ENCODE assay signal across 8 mouse cellular contexts in genomic region chr5:108366328-108366983, GRCm38 (mm10). TPM values are rescaled to one million over a fixed set of nuclear protein-coding genes. Genes with fewer than 3 reads are reported as not detected.
DNase-seq lines count a peak whose midpoint lies in the region; ATAC-seq and TF ChIP-seq lines count a peak whose summit lies in the region.

No protein-coding gene starts in this region.

- H3K27me3 ChIP-seq in kidney, embryonic 14.5 days (ENCODE audit: control insufficient read depth, insufficient read depth, low read length), result peaks cover 87% of the 10 kb centered on the region
- H3K27me3 ChIP-seq in heart, embryonic 13.5 days (replicated peaks), result peaks cover 90% of the 10 kb centered on the region
- peaks cover 80% of the 10 kb centered on the region for H3K27me3 ChIP-seq in limb, embryonic 14.5 days (ENCODE audit: control insufficient read depth, insufficient read depth, low read length)
- peaks cover 63% of the 10 kb centered on the region for H3K27me3 ChIP-seq in stomach, embryonic 14.5 days (ENCODE audit: control insufficient read depth, insufficient read depth, low read length)

- no peaks in the 10 kb centered on the region for H3K36me3 ChIP-seq in kidney, embryonic 14.5 days (ENCODE audit: control insufficient read depth, insufficient read depth, low read length)
- no peaks in the 10 kb centered on the region for H3K36me3 ChIP-seq in heart, embryonic 13.5 days
- H3K36me3 ChIP-seq in limb, embryonic 14.5 days (ENCODE audit: control insufficient read depth, insufficient read depth, low read length), result no peaks in the 10 kb centered on the region
- no peaks in the 10 kb centered on the region for H3K36me3 ChIP-seq in stomach, embryonic 14.5 days (ENCODE audit: control insufficient read depth, insufficient read depth, low read length)

- H3K4me1 ChIP-seq in kidney, embryonic 14.5 days (ENCODE audit: control insufficient read depth, insufficient read depth, low read length), result peaks cover 13% of the 10 kb centered on the region; the same call in 1 of the 2 replicates
- peaks cover 12% of the 10 kb centered on the region for H3K4me1 ChIP-seq in cortical plate, adult 2 months (ENCODE audit: control insufficient read depth, insufficient read depth, low read length)
- peaks cover 31% of the 10 kb centered on the region for H3K4me1 ChIP-seq in heart, embryonic 13.5 days
- peaks cover 15% of the 10 kb centered on the region for H3K4me1 ChIP-seq in limb, embryonic 14.5 days (ENCODE audit: control insufficient read depth, insufficient read depth, low read length)
- H3K4me1 ChIP-seq in stomach, embryonic 14.5 days (ENCODE audit: control insufficient read depth, insufficient read depth, low read length), result peaks cover 17% of the 10 kb centered on the region; the same call in 1 of the 2 replicates

- TF ChIP-seq POLR2A in cortical plate, adult 2 months (IDR thresholded peaks at IDR 0.05; ENCODE audit: extremely low read depth, insufficient read depth, low read length), result no peak
- no peak for TF ChIP-seq POLR2A in limb, embryonic 14.5 days (IDR thresholded peaks at IDR 0.05; ENCODE audit: borderline replicate concordance, extremely low read depth, insufficient read depth, insufficient read length)

- ATAC-seq in kidney, embryonic 14.5 days (ENCODE audit: low FRiP score, low TSS enrichment), result peak; percentile 32
- ATAC-seq in heart, embryonic 13.5 days (ENCODE audit: extremely low read depth, insufficient number of reproducible peaks, low FRiP score, low TSS enrichment), result no peak; the same call in 1 of the 2 replicates
- ATAC-seq in limb, embryonic 14.5 days (ENCODE audit: low FRiP score, low read depth), result 0 out of 2 replicates have a peak, but pooled peaks have one; percentile 24
- peak; percentile 29; the same call in 1 of the 2 replicates for ATAC-seq in stomach, embryonic 14.5 days (ENCODE audit: insufficient number of reproducible peaks, insufficient read depth, low FRiP score, low read depth)

- WGBS in kidney, embryonic 14.5 days, result 2% methylated on average over 60 of the region's 60 CpGs
- WGBS in heart, embryonic 13.5 days, result 3% methylated on average over 51 of the region's 60 CpGs
- 4% methylated on average over 34 of the region's 60 CpGs for WGBS in limb, embryonic 14.5 days
- 3% methylated on average over 53 of the region's 60 CpGs for WGBS in stomach, embryonic 14.5 days

- H3K27ac ChIP-seq in kidney, embryonic 14.5 days (ENCODE audit: low read depth, low read length), result no peak overlapping the region
- peak overlapping the region; percentile 99 for H3K27ac ChIP-seq in cortical plate, adult 2 months (ENCODE audit: insufficient read depth, low read length)
- H3K27ac ChIP-seq in heart, embryonic 13.5 days (replicated peaks), result no peak overlapping the region
- H3K27ac ChIP-seq in limb, embryonic 14.5 days (replicated peaks; ENCODE audit: low read depth, low read length), result no peak overlapping the region
- no peak overlapping the region for H3K27ac ChIP-seq in stomach, embryonic 14.5 days (ENCODE audit: low read length)

- H3K4me2 ChIP-seq in kidney, embryonic 14.5 days (replicated peaks; ENCODE audit: low read depth, low read length), result peak overlapping the region; percentile 97
- peak overlapping the region; percentile 88 for H3K4me2 ChIP-seq in heart, embryonic 13.5 days
- H3K4me2 ChIP-seq in limb, embryonic 14.5 days (replicated peaks; ENCODE audit: low read depth, low read length, severe bottlenecking), result peak overlapping the region; percentile 94
- peak overlapping the region; percentile 96 for H3K4me2 ChIP-seq in stomach, embryonic 14.5 days (replicated peaks; ENCODE audit: low read depth, low read length)

- H3K4me3 ChIP-seq in kidney, embryonic 14.5 days (ENCODE audit: low read length), result peak overlapping the region; percentile 56
- H3K4me3 ChIP-seq in cortical plate, adult 2 months (ENCODE audit: insufficient read depth, low read length), result peak overlapping the region; percentile 97
- H3K4me3 ChIP-seq in heart, embryonic 13.5 days, result peak overlapping the region; percentile 64
- H3K4me3 ChIP-seq in limb, embryonic 14.5 days (replicated peaks; ENCODE audit: low read length), result peak overlapping the region; percentile 52
- H3K4me3 ChIP-seq in stomach, embryonic 14.5 days (ENCODE audit: low read depth, low read length), result peak overlapping the region; percentile 54

- H3K9ac ChIP-seq in kidney, embryonic 14.5 days (ENCODE audit: low read depth, low read length), result peak overlapping the region; percentile 45
- H3K9ac ChIP-seq in heart, embryonic 13.5 days, result peak overlapping the region; percentile 76
- peak overlapping the region; percentile 50 for H3K9ac ChIP-seq in limb, embryonic 14.5 days (ENCODE audit: low read depth, low read length, severe bottlenecking)
- no peak overlapping the region; the same call in 1 of the 2 replicates for H3K9ac ChIP-seq in stomach, embryonic 14.5 days (replicated peaks; ENCODE audit: low read depth, low read length)

- H3K9me3 ChIP-seq in kidney, embryonic 14.5 days (ENCODE audit: control insufficient read depth, low read length), result no peaks in the 10 kb centered on the region
- H3K9me3 ChIP-seq in heart, embryonic 13.5 days, result no peaks in the 10 kb centered on the region
- no peaks in the 10 kb centered on the region for H3K9me3 ChIP-seq in limb, embryonic 14.5 days (ENCODE audit: control insufficient read depth, low read length)
- H3K9me3 ChIP-seq in stomach, embryonic 14.5 days (ENCODE audit: control insufficient read depth, low read depth, low read length), result no peaks in the 10 kb centered on the region

- DNase-seq in kidney, postnatal 36 days, result no peak
- DNase-seq in limb, embryonic 14.5 days (ENCODE audit: low spot score), result no peak
- no peak for DNase-seq in yolk sac, embryonic 10.5 days (ENCODE audit: low spot score)
- DNase-seq in adipocyte (ENCODE audit: low spot score), result no peak

- no peak for TF ChIP-seq CTCF in cortical plate, adult 2 months (IDR thresholded peaks at IDR 0.05; ENCODE audit: extremely low read depth, insufficient read depth, low read length)

RNA-seq across cellular contexts. Expression of gene Gm42517, which starts 1.3 kb away (rescaled TPM):
- not detected in 2 replicates for polyA plus RNA-seq in kidney, embryonic 14.5 days (2014; fragmentation: Nextera tagmentation; extraction: Ambion mirVana)
- 57.7 and 58.3 TPM in 2 replicates for polyA plus RNA-seq in cortical plate, adult 2 months (2012; rRNA removed)
- polyA plus RNA-seq in heart, embryonic 13.5 days (2015; fragmentation: Nextera tagmentation; extraction: Ambion mirVana), result 0.10 TPM in 1 of 2 replicates, not detected in the other
- polyA plus RNA-seq in limb, embryonic 14.5 days (2012; rRNA removed), result 0.45 and 0.65 TPM in 2 replicates
- 0.14 and 0.52 TPM in 2 replicates for polyA plus RNA-seq in limb, embryonic 14.5 days (2014; fragmentation: Nextera tagmentation; extraction: Ambion mirVana)
- polyA plus RNA-seq in stomach, embryonic 14.5 days (2014; fragmentation: Nextera tagmentation; extraction: Ambion mirVana), result not detected in 2 replicates

RNA-seq across cellular contexts. Expression of gene Pde6b, which starts 21.7 kb away (rescaled TPM):
- 0.23 and 0.27 TPM in 2 replicates for polyA plus RNA-seq in kidney, embryonic 14.5 days (2014; fragmentation: Nextera tagmentation; extraction: Ambion mirVana)
- polyA plus RNA-seq in cortical plate, adult 2 months (2012; rRNA removed), result 0.25 and 0.26 TPM in 2 replicates
- 0.20 and 0.23 TPM in 2 replicates for polyA plus RNA-seq in heart, embryonic 13.5 days (2015; fragmentation: Nextera tagmentation; extraction: Ambion mirVana)
- polyA plus RNA-seq in limb, embryonic 14.5 days (2012; rRNA removed), result 0.03 TPM in 1 of 2 replicates, not detected in the other
- polyA plus RNA-seq in limb, embryonic 14.5 days (2014; fragmentation: Nextera tagmentation; extraction: Ambion mirVana), result 0.17 TPM in 1 of 2 replicates, not detected in the other
- 0.62 TPM in 1 of 2 replicates, not detected in the other for polyA plus RNA-seq in stomach, embryonic 14.5 days (2014; fragmentation: Nextera tagmentation; extraction: Ambion mirVana)

RNA-seq across cellular contexts. Expression of gene Pigg, which starts 54.0 kb away (rescaled TPM):
- 2.5 and 3.1 TPM in 2 replicates for polyA plus RNA-seq in kidney, embryonic 14.5 days (2014; fragmentation: Nextera tagmentation; extraction: Ambion mirVana)
- polyA plus RNA-seq in cortical plate, adult 2 months (2012; rRNA removed), result 8.3 and 8.7 TPM in 2 replicates
- polyA plus RNA-seq in heart, embryonic 13.5 days (2015; fragmentation: Nextera tagmentation; extraction: Ambion mirVana), result 5.0 and 5.1 TPM in 2 replicates
- 5.8 and 6.0 TPM in 2 replicates for polyA plus RNA-seq in limb, embryonic 14.5 days (2012; rRNA removed)
- 2.4 TPM in 2 replicates for polyA plus RNA-seq in limb, embryonic 14.5 days (2014; fragmentation: Nextera tagmentation; extraction: Ambion mirVana)
- 3.1 and 3.8 TPM in 2 replicates for polyA plus RNA-seq in stomach, embryonic 14.5 days (2014; fragmentation: Nextera tagmentation; extraction: Ambion mirVana)

Comparison
In these comparisons a context has a peak if more than half of its experiments do, and no peak if none do; other contexts are left out.
1. RNA of gene Gm42517, which starts 1.3 kb away (polyA plus RNA-seq): 57.7 to 58.3 TPM in cortical plate, adult 2 months; 0.14 to 0.65 TPM in limb, embryonic 14.5 days, not detected in kidney, embryonic 14.5 days, not detected in stomach, embryonic 14.5 days and 0.10 TPM in heart, embryonic 13.5 days; every median in the first group is over 10 times any median in the second.
2. Peak in every context shown above with its lines, with median percentiles within 50 percentile points of each other: H3K4me2 ChIP-seq and H3K4me3 ChIP-seq.